Mouse (Mus musculus): ENCODE measurements around the gene Map7d1.
A peak's percentile ranks its signal among the peaks of the same experiment; 100 is the strongest.

Gene Map7d1

GRCm38 (mm10) chr4:126256131-126256791 is at the start of gene Map7d1:
Gene Map7d1 (minus strand): TSS chr4:126256343.
- DNase-seq, result peak; percentile 86

DNA sequence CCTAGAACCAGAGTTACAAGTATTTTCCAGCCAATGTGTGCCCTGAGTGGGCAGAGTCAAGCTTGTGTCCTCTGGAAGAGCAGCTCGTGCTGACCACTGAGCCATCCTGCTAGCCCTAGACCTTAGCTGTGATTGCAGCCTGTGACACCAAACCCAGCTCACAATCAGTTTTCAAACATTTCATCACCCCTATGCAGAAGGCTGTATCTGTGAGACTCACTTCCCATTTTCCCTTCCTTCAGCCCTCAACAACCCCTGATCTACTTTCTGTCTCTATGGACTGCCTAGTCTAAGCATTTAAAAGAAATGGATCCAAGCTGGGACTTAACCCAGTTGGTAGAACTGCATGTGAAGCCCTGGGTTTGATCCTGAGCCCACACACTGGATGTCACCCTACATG is 49.3 kb upstream of the Map7d1 start:
- no peak for DNase-seq

DNA sequence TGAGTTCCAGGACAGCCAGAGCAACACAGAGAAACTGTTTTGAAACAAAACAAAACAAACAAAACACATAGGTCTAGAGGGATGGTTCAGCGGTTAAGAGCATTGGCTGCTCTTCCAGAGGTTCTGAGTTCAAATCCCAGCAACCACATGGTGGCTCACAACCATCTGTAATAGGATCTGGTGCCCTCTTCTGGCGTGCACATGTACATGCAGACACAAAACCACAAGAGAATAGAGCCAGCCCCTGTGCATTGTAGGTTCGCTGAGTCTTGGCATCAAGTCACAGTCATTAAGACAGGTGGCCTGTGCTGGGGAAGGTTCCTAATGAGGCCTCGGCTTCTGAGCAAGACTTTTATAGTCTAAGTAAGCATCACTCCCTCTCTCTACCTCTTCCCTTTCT is 47.7 kb upstream of the Map7d1 start:
- DNase-seq, result no peak

GRCm38 (mm10) chr4:126301584-126302309 is 45.6 kb upstream of the Map7d1 start:
- no peak for DNase-seq

GRCm38 (mm10) chr4:126300916-126301583 is 44.9 kb upstream of the Map7d1 start:
- DNase-seq, result no peak

DNA sequence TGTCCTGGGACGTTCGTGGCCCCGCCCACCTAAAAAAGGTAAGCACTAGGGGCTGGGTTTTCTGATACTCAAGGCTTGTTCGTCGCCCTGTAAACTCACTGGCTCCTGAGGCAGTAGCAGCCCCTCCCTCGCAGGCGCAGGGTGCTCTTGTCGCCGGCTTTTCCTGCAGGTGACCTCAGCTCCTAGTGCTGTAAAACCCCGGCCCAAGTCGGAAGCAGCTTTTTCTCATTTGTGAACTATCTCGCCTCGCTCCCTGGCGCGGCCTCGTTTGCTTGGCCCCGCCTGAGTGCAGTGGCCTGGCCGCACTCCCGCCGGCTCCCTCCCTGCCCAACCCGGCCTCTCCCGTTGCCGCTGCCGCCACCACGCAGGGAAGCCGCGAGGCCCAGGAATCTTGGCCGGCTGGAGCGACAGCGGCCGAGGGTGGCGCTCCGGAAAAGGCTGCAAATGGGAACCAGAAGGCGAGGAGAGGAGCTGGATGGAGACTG is 40.5 kb upstream of the Map7d1 start:
- DNase-seq, result peak; percentile 50

GRCm38 (mm10) chr4:126295937-126296336 is 39.8 kb upstream of the Map7d1 start:
- DNase-seq, result no peak

DNA sequence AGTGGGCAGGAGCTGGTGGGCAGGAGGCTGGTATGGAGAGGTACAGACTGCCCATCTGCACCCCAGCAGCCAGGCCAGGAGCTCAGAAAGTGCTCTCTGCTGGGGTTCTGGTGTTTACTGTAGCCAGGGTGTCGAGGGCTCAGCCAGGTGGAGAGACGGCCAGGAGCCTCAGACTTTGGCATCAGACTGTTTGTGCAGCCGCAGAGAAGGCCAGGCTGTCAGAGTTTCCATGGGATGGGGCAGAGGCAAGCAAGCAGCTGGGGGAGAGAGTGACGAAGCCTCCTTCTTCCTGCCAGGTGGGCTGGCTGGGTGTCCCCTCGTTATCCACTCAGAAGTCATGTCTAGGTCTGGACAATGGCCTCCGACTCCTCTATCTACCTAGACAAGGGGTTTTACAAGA is 39.0 kb upstream of the Map7d1 start:
- DNase-seq, result no peak

DNA sequence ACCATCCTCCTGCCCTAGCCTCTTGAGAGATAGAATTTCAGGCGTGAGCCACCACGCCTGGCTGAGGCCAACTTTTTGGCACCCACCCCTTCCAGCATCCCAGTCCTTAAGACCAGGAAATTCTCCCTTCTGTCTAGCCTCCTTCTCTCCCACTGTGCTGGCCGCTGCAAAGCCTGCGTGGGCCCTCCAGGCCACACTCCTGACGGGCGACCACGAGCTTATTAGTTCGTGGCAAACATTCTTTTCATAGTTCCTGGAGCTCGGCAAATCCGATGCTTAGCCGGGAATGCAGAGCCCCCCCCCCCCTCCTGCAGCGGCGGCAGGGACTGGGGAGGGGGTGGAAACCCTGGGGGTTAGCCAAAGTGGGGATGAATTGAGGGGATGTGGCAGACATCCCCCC is 35.1 kb upstream of the Map7d1 start:
- DNase-seq, result no peak

- no peak for DNase-seq
These were observed 34.2 kb upstream of the Map7d1 start for GRCm38 (mm10) chr4:126290314-126290713.

- no peak for DNase-seq
These were observed 32.0 kb upstream of the Map7d1 start for GRCm38 (mm10) chr4:126288085-126288666.

- DNase-seq, result no peak
These were observed 31.3 kb upstream of the Map7d1 start for GRCm38 (mm10) chr4:126287302-126287995.

GRCm38 (mm10) chr4:126286492-126286891 is 30.3 kb upstream of the Map7d1 start, which contains the start of gene Col8a2:
Gene Col8a2 (plus strand): TSS chr4:126286793.
- DNase-seq, result no peak

- no peak for DNase-seq
These were observed 27.4 kb upstream of the Map7d1 start for GRCm38 (mm10) chr4:126283582-126283981.

DNA sequence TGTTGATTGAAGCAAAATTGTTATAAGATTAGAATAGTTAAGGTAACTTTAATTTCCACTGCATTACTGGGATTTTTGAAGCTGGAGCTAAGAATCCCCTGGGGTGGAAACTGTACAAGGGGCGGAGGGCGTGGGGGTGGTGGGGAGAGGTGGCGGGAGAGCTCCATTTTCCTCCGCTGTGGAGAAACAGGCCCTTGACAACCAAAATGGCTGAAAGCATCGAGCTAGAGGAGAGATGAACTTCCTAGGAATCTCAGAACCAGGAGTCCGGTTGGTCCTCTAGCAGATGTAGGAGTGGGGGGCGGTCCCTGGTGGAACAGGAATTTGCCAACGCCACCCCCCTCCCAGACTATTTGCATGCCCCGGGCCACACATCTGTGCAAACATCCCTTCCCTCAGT is 25.6 kb upstream of the Map7d1 start:
- no peak for DNase-seq

DNA sequence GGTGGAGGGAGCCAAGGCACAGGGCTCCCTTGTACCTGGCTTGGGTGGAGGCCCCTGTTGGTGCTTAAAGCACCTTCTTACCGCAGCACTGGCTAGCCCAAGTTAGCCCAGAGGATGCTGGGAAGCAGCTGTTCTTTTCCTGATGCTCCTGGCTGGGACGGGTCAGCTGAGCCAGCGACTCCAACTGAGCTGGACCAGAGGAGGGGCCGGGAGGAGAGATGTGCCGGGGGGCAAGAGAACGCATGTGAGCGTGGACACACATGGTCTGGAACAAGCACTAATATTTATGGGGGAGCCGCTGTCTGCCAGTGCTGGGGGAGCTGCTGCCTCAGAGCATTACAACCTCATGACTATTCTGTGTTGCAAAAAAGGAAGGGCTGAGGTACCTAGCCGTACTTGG is 22.8 kb upstream of the Map7d1 start:
- DNase-seq, result no peak

- no peak for DNase-seq
These were observed 22.4 kb upstream of the Map7d1 start for GRCm38 (mm10) chr4:126278565-126278915.

DNA sequence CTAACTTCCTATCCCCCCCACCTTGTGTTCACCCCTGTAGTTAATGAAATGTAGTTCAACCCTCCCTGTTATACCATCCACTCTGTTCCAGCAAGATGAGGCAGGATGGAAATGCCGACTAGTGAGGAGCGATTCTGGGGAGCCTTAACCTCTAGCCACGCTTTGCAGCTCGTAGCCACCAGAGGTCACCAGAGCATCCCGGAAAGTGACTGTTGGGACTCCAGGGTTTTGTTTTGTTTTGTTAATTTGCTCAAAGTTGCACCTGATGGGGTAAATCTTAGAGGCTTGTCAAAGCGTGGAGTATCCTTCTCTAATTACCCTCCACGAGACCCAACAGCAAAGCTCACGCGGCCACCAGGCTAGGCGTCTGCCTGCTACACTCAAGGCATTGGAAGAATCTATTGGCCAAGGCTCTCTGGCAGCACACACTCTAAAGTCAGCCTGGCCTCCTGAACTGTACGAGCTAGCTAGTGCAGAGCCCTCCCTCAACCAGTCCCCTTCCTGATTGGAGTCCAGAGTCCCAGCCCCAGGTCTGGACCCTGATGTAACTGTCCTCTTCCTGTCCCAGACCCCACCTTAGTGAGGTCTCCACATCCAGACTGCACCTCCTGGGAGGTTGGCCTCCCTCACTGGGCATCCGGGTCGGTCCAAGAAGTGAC is 21.9 kb upstream of the Map7d1 start:
- no peak for DNase-seq

DNA sequence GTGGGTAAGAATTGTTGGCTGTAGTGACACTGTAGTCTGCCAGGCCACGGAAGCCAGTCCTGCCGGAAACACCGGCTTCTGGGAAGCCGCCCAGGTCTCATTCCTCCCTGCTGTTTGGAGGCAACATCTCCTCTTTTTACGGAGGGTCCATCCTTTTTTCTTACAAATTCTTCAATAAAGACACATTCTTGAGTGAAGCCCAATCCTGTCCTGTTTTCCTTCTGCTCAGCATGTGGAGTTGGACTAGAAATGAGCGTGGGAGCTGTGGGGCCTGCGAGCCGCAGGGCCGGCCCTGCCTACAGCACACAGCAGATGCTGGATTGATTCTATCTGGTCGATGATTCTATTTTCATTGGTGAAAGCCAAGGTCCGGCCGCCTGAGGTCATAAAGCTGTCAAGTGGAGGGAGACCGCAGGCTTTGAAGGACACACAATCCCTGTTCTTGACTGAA is 19.6 kb upstream of the Map7d1 start:
- no peak for DNase-seq

DNA sequence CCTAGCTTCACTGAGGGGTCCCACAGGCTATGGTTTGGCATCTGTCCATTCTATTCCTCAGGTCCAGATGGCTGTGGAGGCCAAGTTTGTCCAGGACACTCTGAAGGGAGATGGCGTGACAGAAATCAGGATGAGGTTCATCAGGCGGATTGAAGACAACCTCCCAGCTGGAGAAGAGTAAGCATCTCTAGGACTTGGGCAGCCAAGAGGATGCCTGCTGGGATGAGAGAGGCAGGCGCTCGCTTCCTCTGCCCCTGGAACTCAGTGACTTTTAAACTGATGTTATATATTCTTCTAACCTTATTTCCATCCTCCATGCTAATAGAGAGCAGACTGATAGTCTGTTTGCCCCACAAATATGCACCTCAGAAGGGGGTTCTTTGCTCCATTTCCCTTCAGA is 18.9 kb upstream of the Map7d1 start:
- DNase-seq, result no peak

DNA sequence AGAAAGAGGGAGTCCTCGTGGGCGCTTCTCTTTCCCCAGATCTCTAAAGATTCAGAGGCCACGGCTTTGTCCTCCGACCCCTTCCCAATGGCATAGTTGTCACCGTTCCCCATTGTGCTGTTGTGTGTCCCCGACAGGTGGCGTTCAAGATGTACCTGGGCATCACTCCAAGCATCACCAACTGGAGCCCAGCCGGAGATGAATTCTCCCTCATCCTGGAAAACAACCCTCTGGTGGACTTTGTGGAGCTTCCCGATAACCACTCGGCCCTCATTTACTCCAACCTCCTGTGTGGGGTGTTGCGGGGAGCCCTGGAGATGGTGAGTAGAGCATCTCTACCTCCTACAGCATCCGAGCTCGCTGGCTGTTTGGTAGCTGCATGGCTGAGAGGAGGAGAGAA is 17.6 kb upstream of the Map7d1 start:
- no peak for DNase-seq

GRCm38 (mm10) chr4:126269292-126269691 is 13.1 kb upstream of the Map7d1 start:
- no peak for DNase-seq

All from right cerebral cortex, postnatal 4 days (tissue).